Mouse (Mus musculus): ENCODE data around the gene Olfr845. TPM values are rescaled to one million over a fixed set of nuclear protein-coding genes. Genes with fewer than 3 reads are reported as not detected.

Olfr845 gene
- polyA plus RNA-seq (2015; fragmentation: Nextera tagmentation; extraction: Ambion mirVana): not detected in 2 replicates

- H3K4me3 ChIP-seq (replicated peaks): no peak within 1 kb of the TSS
- H3K4me2 ChIP-seq: no peak within 1 kb of the TSS
- H3K9ac ChIP-seq: no peak within 1 kb of the TSS
- H3K36me3 ChIP-seq: no peaks in the 10 kb centered on the region
- ATAC-seq (ENCODE audit: insufficient read depth, low FRiP score, low read depth): no peak
- WGBS: 66% methylated on average over 1 of the region's 1 CpGs
- no peaks in the 10 kb centered on the region for H3K4me1 ChIP-seq
- no peak within 1 kb of the TSS for H3K27ac ChIP-seq
- no peaks in the 10 kb centered on the region for H3K27me3 ChIP-seq (replicated peaks)
- no peaks in the 10 kb centered on the region for H3K9me3 ChIP-seq
Observed at GRCm38 (mm10) chr9:19336157-19336556, at the start of gene Olfr845. Gene Olfr845 (plus strand): TSS chr9:19336457.

GRCm38 (mm10) chr9:19316047-19316446 lies 20.2 kb upstream of the Olfr845 start, which contains the start of gene Olfr844:
Gene Olfr844 (plus strand): TSS chr9:19316347.
- no peaks in the 10 kb centered on the region for H3K27me3 ChIP-seq (replicated peaks)
- H3K4me2 ChIP-seq: no peak within 1 kb of the TSS
- H3K4me3 ChIP-seq (replicated peaks): no peak within 1 kb of the TSS
- H3K9me3 ChIP-seq: no peaks in the 10 kb centered on the region
- H3K9ac ChIP-seq: no peak within 1 kb of the TSS
- H3K4me1 ChIP-seq: no peaks in the 10 kb centered on the region
- ATAC-seq (ENCODE audit: insufficient read depth, low FRiP score, low read depth): no peak
- H3K27ac ChIP-seq: no peak within 1 kb of the TSS
- no peaks in the 10 kb centered on the region for H3K36me3 ChIP-seq

GRCm38 (mm10) chr9:19363905-19364304 lies 27.6 kb downstream of the Olfr845 start, which contains the start of gene Olfr846:
Gene Olfr846 (minus strand): TSS chr9:19364005.
- Histone ChIP-seq H3K27ac (no peak within 1 kb of the TSS), H3K36me3 (no peaks in the 10 kb centered on the region), H3K4me3 (replicated peaks) (no peak within 1 kb of the TSS), H3K27me3 (replicated peaks) (no peaks in the 10 kb centered on the region), H3K4me1 (no peaks in the 10 kb centered on the region), H3K9ac (no peak within 1 kb of the TSS), H3K4me2 (no peak within 1 kb of the TSS), H3K9me3 (no peaks in the 10 kb centered on the region)
- WGBS: 53% methylated on average over 1 of the region's 1 CpGs
- no peak for ATAC-seq (ENCODE audit: insufficient read depth, low FRiP score, low read depth)

- no peak for ATAC-seq (ENCODE audit: insufficient read depth, low FRiP score, low read depth)
- no peaks in the 10 kb centered on the region for H3K9me3 ChIP-seq
- no peak within 1 kb of the TSS for H3K4me3 ChIP-seq (replicated peaks)
- H3K4me2 ChIP-seq: no peak within 1 kb of the TSS
- H3K27me3 ChIP-seq (replicated peaks): no peaks in the 10 kb centered on the region
- H3K36me3 ChIP-seq: no peaks in the 10 kb centered on the region
- H3K4me1 ChIP-seq: no peaks in the 10 kb centered on the region
- no peak within 1 kb of the TSS for H3K9ac ChIP-seq
- WGBS: 52% methylated on average over 1 of the region's 1 CpGs
- H3K27ac ChIP-seq: no peak within 1 kb of the TSS
Observed at GRCm38 (mm10) chr9:19378569-19378968, 42.3 kb downstream of the Olfr845 start, which contains the start of gene Olfr847. Gene Olfr847 (minus strand): TSS chr9:19378669.

Other genes starting within 250 kb of the Olfr845 start
- not detected in 2 replicates for gene Olfr836, start 216.1 kb upstream of the Olfr845 start, polyA plus RNA-seq (2015; fragmentation: Nextera tagmentation; extraction: Ambion mirVana)
- not detected in 2 replicates for gene Olfr837, start 200.1 kb upstream of the Olfr845 start, polyA plus RNA-seq (2015; fragmentation: Nextera tagmentation; extraction: Ambion mirVana)
- gene Olfr839-ps1, start 159.1 kb upstream of the Olfr845 start, polyA plus RNA-seq (2015; fragmentation: Nextera tagmentation; extraction: Ambion mirVana): not detected in 2 replicates
- gene Olfr843, start 84.5 kb upstream of the Olfr845 start, polyA plus RNA-seq (2015; fragmentation: Nextera tagmentation; extraction: Ambion mirVana): not detected in 2 replicates
- gene Olfr844, start 20.1 kb upstream of the Olfr845 start, polyA plus RNA-seq (2015; fragmentation: Nextera tagmentation; extraction: Ambion mirVana): not detected in 2 replicates
- not detected in 2 replicates for gene Olfr846, start 27.5 kb downstream of the Olfr845 start, polyA plus RNA-seq (2015; fragmentation: Nextera tagmentation; extraction: Ambion mirVana)
- not detected in 2 replicates for gene Olfr847, start 42.2 kb downstream of the Olfr845 start, polyA plus RNA-seq (2015; fragmentation: Nextera tagmentation; extraction: Ambion mirVana)
- gene Olfr849, start 103.8 kb downstream of the Olfr845 start, polyA plus RNA-seq (2015; fragmentation: Nextera tagmentation; extraction: Ambion mirVana): not detected in 2 replicates
- gene Olfr850, start 141.8 kb downstream of the Olfr845 start, polyA plus RNA-seq (2015; fragmentation: Nextera tagmentation; extraction: Ambion mirVana): not detected in 2 replicates
- not detected in 2 replicates for gene Olfr851, start 156.8 kb downstream of the Olfr845 start, polyA plus RNA-seq (2015; fragmentation: Nextera tagmentation; extraction: Ambion mirVana)
- not detected in 2 replicates for gene Olfr853, start 204.6 kb downstream of the Olfr845 start, polyA plus RNA-seq (2015; fragmentation: Nextera tagmentation; extraction: Ambion mirVana)
- gene Olfr854, start 230.9 kb downstream of the Olfr845 start, polyA plus RNA-seq (2015; fragmentation: Nextera tagmentation; extraction: Ambion mirVana): not detected in 2 replicates
- gene Olfr855, start 246.2 kb downstream of the Olfr845 start, polyA plus RNA-seq (2015; fragmentation: Nextera tagmentation; extraction: Ambion mirVana): not detected in 2 replicates

All from stomach, embryonic 15.5 days (tissue).